Mouse (Mus musculus) G1E (cell line): ENCODE data around the gene Sorbs2. TPM values are rescaled to one million over a fixed set of nuclear protein-coding genes. Genes with fewer than 3 reads are reported as not detected.

Experiments
- ATAC-seq: 2 replicates; pipeline ENCODE4 v1.8.0; 2016; ENCODE audit warnings: mild to moderate bottlenecking; ENCODE audit not compliant: insufficient number of reproducible peaks, poor library complexity, low FRiP score, severe bottlenecking; ENCODE audit errors: extremely low read depth
- DNase-seq: peaks from one replicate; pipeline ENCODE4 v3.0.0; 2012; ENCODE audit warnings: low spot score
- H3K27me3 ChIP-seq: 2 replicates; pipeline ENCODE4 v1.6.1; 2012; ENCODE audit warnings: mild to moderate bottlenecking, low read length, inconsistent platforms; ENCODE audit not compliant: insufficient read depth
- H3K36me3 ChIP-seq: replicated peaks from 2 replicates; pipeline ENCODE3; 2012; ENCODE audit warnings: mild to moderate bottlenecking, inconsistent platforms
- H3K4me1 ChIP-seq: 2 replicates; pipeline ENCODE4 v1.6.1; 2012; ENCODE audit warnings: low read depth, low read length, inconsistent platforms, mixed read lengths; ENCODE audit not compliant: insufficient read depth
- H3K4me3 ChIP-seq: 2 replicates; pipeline ENCODE4 v1.5.1; 2012; ENCODE audit warnings: low read depth, mild to moderate bottlenecking, inconsistent platforms, low read length, moderate library complexity, mixed read lengths
- H3K9me3 ChIP-seq: replicated peaks from 2 replicates; pipeline ENCODE4 v1.6.1; 2012; ENCODE audit warnings: inconsistent platforms
- CTCF ChIP-seq: IDR thresholded peaks from 2 replicates; pipeline ENCODE4 v1.5.1; 2012; ENCODE audit warnings: low read depth, low read length, inconsistent platforms, mixed read lengths
- GATA1 ChIP-seq: IDR thresholded peaks from 2 replicates; pipeline ENCODE4 v1.6.1; 2012; ENCODE audit warnings: borderline replicate concordance, low read length, inconsistent platforms, mixed read lengths
- GATA2 ChIP-seq: IDR thresholded peaks from 2 replicates; pipeline ENCODE4 v1.6.1; 2012; ENCODE audit warnings: low read depth, low read length, inconsistent platforms, borderline replicate concordance
- POLR2AphosphoS5 ChIP-seq: IDR thresholded peaks from 2 replicates; pipeline ENCODE4 v1.6.1; 2012; ENCODE audit warnings: low read depth, low read length, inconsistent platforms; ENCODE audit not compliant: insufficient replicate concordance
- TAL1 ChIP-seq: conservative IDR thresholded peaks from 2 replicates; pipeline ENCODE4 v1.6.1; 2012; ENCODE audit warnings: low read depth, low read length, inconsistent platforms, mixed read lengths
- polyA plus RNA-seq: library from polyadenylated mRNA; stranded (reverse); fragments of >175 nt; gene quantifications from 2 replicates; pipeline ENCODE4 v1.2.3, GENCODE M21; 2012
- total RNA-seq, 2 experiments: library from RNA; stranded (forward) in 1 of 2; stranded (reverse) in 1 of 2; fragments of 200-1000 nt in 1 of 2; fragments of >200 nt in 1 of 2; fragmentation: Nextera tagmentation in 1 of 2; gene quantifications; 2 replicates each; pipeline ENCODE4 v1.2.3; 2014 to 2017

The Sorbs2 gene
- total and polyA plus RNA-seq, 3 experiments = 0.49 TPM; not detected in 2

GRCm38 (mm10) chr8:45503971-45504370, 3.6 kb upstream of the Sorbs2 start:
- ATAC-seq (no peak), DNase-seq (no peak)
- TF ChIP-seq GATA2 (no peak), CTCF (no peak), POLR2AphosphoS5 (no peak), TAL1 (no peak), GATA1 (no peak)
- no peaks in the 10 kb centered on the region for H3K27me3 ChIP-seq
- H3K4me1 ChIP-seq = no peaks in the 10 kb centered on the region
- H3K4me3 ChIP-seq = no peak overlapping the region
- H3K36me3 ChIP-seq = no peaks in the 10 kb centered on the region
- H3K9me3 ChIP-seq = peaks cover 24% of the 10 kb centered on the region

- Histone ChIP-seq H3K9me3 (peaks cover 26% of the 10 kb centered on the region), H3K4me1 (no peaks in the 10 kb centered on the region), H3K36me3 (no peaks in the 10 kb centered on the region), H3K27me3 (no peaks in the 10 kb centered on the region), H3K4me3 (no peak overlapping the region)
- TF ChIP-seq CTCF (no peak), GATA1 (no peak), POLR2AphosphoS5 (no peak), TAL1 (no peak), GATA2 (no peak)
- ATAC-seq = no peak
- DNase-seq = no peak
These were observed 1.2 kb upstream of the Sorbs2 start for GRCm38 (mm10) chr8:45506376-45506775.

- no peak overlapping the region for H3K4me3 ChIP-seq
- DNase-seq = no peak
- TF ChIP-seq CTCF = no peak
- TF ChIP-seq GATA1 = no peak
- no peak for TF ChIP-seq POLR2AphosphoS5
- no peak for TF ChIP-seq TAL1
- no peak for TF ChIP-seq GATA2
- no peaks in the 10 kb centered on the region for H3K4me1 ChIP-seq
- ATAC-seq = no peak
- H3K36me3 ChIP-seq = no peaks in the 10 kb centered on the region
- H3K27me3 ChIP-seq = no peaks in the 10 kb centered on the region
- H3K9me3 ChIP-seq = peaks cover 26% of the 10 kb centered on the region
These were observed 333 bp upstream of the Sorbs2 start for GRCm38 (mm10) chr8:45507277-45507633.

GRCm38 (mm10) chr8:45508521-45509104, 1.0 kb downstream of the Sorbs2 start:
- Histone ChIP-seq H3K4me3 (no peak overlapping the region), H3K27me3 (no peaks in the 10 kb centered on the region), H3K36me3 (no peaks in the 10 kb centered on the region), H3K9me3 (peaks cover 21% of the 10 kb centered on the region), H3K4me1 (no peaks in the 10 kb centered on the region)
- ATAC-seq (no peak), DNase-seq (no peak)
- no peak for TF ChIP-seq CTCF
- TF ChIP-seq GATA2 = no peak
- TF ChIP-seq GATA1 = no peak
- TF ChIP-seq TAL1 = no peak
- TF ChIP-seq POLR2AphosphoS5 = no peak

GRCm38 (mm10) chr8:45512369-45512768, 4.8 kb downstream of the Sorbs2 start:
- DNase-seq (no peak), ATAC-seq (no peak)
- TF ChIP-seq GATA2 (no peak), TAL1 (no peak), GATA1 (no peak), CTCF (no peak), POLR2AphosphoS5 (no peak)
- no peaks in the 10 kb centered on the region for H3K27me3 ChIP-seq
- no peaks in the 10 kb centered on the region for H3K36me3 ChIP-seq
- peaks cover 13% of the 10 kb centered on the region; the same call in 1 of the 2 replicates for H3K9me3 ChIP-seq
- H3K4me3 ChIP-seq = no peak overlapping the region
- no peaks in the 10 kb centered on the region for H3K4me1 ChIP-seq

- ATAC-seq = no peak
- DNase-seq = no peak
- Histone ChIP-seq H3K4me1 (no peaks in the 10 kb centered on the region), H3K27me3 (no peaks in the 10 kb centered on the region), H3K36me3 (no peaks in the 10 kb centered on the region), H3K4me3 (no peak overlapping the region), H3K9me3 (peaks cover 2% of the 10 kb centered on the region)
- no peak for TF ChIP-seq GATA1
- no peak for TF ChIP-seq POLR2AphosphoS5
- TF ChIP-seq CTCF = no peak
- no peak for TF ChIP-seq TAL1
- no peak for TF ChIP-seq GATA2
These were observed 14.0 kb downstream of the Sorbs2 start for GRCm38 (mm10) chr8:45521595-45521994.

- TF ChIP-seq GATA2 (no peak), CTCF (no peak), GATA1 (no peak), POLR2AphosphoS5 (no peak), TAL1 (no peak)
- Histone ChIP-seq H3K9me3 (peaks cover 2% of the 10 kb centered on the region), H3K4me1 (no peaks in the 10 kb centered on the region), H3K4me3 (no peak overlapping the region), H3K27me3 (no peaks in the 10 kb centered on the region), H3K36me3 (no peaks in the 10 kb centered on the region)
- DNase-seq (no peak), ATAC-seq (no peak)
These were observed 20.1 kb downstream of the Sorbs2 start for GRCm38 (mm10) chr8:45527708-45528107.
